Mouse (Mus musculus) megakaryocyte, embryonic 14.5 days (primary cell): ENCODE data around the gene Mrc2.

Source experiments
- FLI1 ChIP-seq: IDR thresholded peaks from 2 replicates; pipeline ENCODE4 v1.6.1; 2012; ENCODE audit warnings: low read length, inconsistent platforms, mixed read lengths
- GATA1 ChIP-seq: IDR thresholded peaks from 3 replicates; pipeline ENCODE4 v1.6.1; 2012; ENCODE audit warnings: mixed read lengths, low read length, inconsistent platforms, borderline replicate concordance

DNA sequence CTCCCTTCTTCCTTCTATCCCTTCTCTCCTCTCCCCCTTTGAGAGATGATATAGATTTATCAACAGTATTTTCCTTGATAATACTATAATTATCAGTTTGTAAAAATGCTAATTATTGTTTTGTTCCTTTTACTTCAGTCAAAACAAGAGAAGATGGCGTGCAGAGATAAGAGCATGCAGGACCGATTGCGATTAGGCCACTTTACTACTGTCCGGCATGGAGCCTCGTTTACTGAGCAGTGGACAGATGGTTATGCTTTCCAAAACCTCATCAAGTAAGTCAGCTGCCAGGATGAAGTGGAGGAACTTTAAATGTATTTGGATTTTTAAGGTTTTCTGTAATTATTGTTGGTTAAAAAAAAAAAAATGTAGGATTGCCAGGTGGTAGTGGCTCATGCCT, 45.1 kb upstream of the Mrc2 start:
- TF ChIP-seq GATA1 (no peak), FLI1 (no peak)
